Mouse (Mus musculus): Measurements from ENCODE around the gene Bhlhe41. TPM values are rescaled to one million over a fixed set of nuclear protein-coding genes. Genes with fewer than 3 reads are reported as not detected.

Bhlhe41 gene
- polyA plus RNA-seq, 1 experiment = 2.7 TPM

- Histone ChIP-seq H3K27me3 (ENCODE audit: control insufficient read depth, insufficient read depth, low read length) (no peaks in the 10 kb centered on the region), H3K4me3 (ENCODE audit: low read depth, low read length) (no peak overlapping the region), H3K27ac (ENCODE audit: insufficient read depth, low read depth, low read length) (no peak overlapping the region), H3K36me3 (ENCODE audit: control insufficient read depth, insufficient read depth, low read length) (no peaks in the 10 kb centered on the region), H3K4me1 (ENCODE audit: control insufficient read depth, insufficient read depth, insufficient read length, low read length) (no peaks in the 10 kb centered on the region)
- TF ChIP-seq POLR2A (IDR thresholded peaks at IDR 0.05; ENCODE audit: low read depth, low read length) (no peak), CTCF (IDR thresholded peaks at IDR 0.05; ENCODE audit: extremely low read depth, insufficient read length, insufficient replicate concordance, low read depth, low read length) (no peak)
- 84% methylated on average over 5 of the region's 5 CpGs for WGBS
Observed at GRCm38 (mm10) chr6:145854756-145855155, 10.6 kb downstream of the Bhlhe41 start.

GRCm38 (mm10) chr6:145853356-145854079 lies 11.8 kb downstream of the Bhlhe41 start:
- no peak for TF ChIP-seq POLR2A (IDR thresholded peaks at IDR 0.05; ENCODE audit: low read depth, low read length)
- no peak for TF ChIP-seq CTCF (IDR thresholded peaks at IDR 0.05; ENCODE audit: extremely low read depth, insufficient read length, insufficient replicate concordance, low read depth, low read length)
- no peaks in the 10 kb centered on the region for H3K4me1 ChIP-seq (ENCODE audit: control insufficient read depth, insufficient read depth, insufficient read length, low read length)
- 82% methylated on average over 10 of the region's 10 CpGs for WGBS
- H3K27ac ChIP-seq (ENCODE audit: insufficient read depth, low read depth, low read length) = no peak overlapping the region
- no peak overlapping the region for H3K4me3 ChIP-seq (ENCODE audit: low read depth, low read length)
- no peaks in the 10 kb centered on the region for H3K27me3 ChIP-seq (ENCODE audit: control insufficient read depth, insufficient read depth, low read length)
- no peaks in the 10 kb centered on the region for H3K36me3 ChIP-seq (ENCODE audit: control insufficient read depth, insufficient read depth, low read length)

- no peaks in the 10 kb centered on the region for H3K36me3 ChIP-seq (ENCODE audit: control insufficient read depth, insufficient read depth, low read length)
- WGBS = 90% methylated on average over 7 of the region's 7 CpGs
- H3K27ac ChIP-seq (ENCODE audit: insufficient read depth, low read depth, low read length) = no peak overlapping the region
- no peak for TF ChIP-seq POLR2A (IDR thresholded peaks at IDR 0.05; ENCODE audit: low read depth, low read length)
- TF ChIP-seq CTCF (IDR thresholded peaks at IDR 0.05; ENCODE audit: extremely low read depth, insufficient read length, insufficient replicate concordance, low read depth, low read length) = no peak
- H3K27me3 ChIP-seq (ENCODE audit: control insufficient read depth, insufficient read depth, low read length) = no peaks in the 10 kb centered on the region
- no peaks in the 10 kb centered on the region for H3K4me1 ChIP-seq (ENCODE audit: control insufficient read depth, insufficient read depth, insufficient read length, low read length)
- H3K4me3 ChIP-seq (ENCODE audit: low read depth, low read length) = no peak overlapping the region
Observed at GRCm38 (mm10) chr6:145852708-145853107, 12.7 kb downstream of the Bhlhe41 start.

GRCm38 (mm10) chr6:145851956-145852355 lies 13.4 kb downstream of the Bhlhe41 start:
- no peak overlapping the region for H3K4me3 ChIP-seq (ENCODE audit: low read depth, low read length)
- no peaks in the 10 kb centered on the region for H3K36me3 ChIP-seq (ENCODE audit: control insufficient read depth, insufficient read depth, low read length)
- H3K4me1 ChIP-seq (ENCODE audit: control insufficient read depth, insufficient read depth, insufficient read length, low read length) = no peaks in the 10 kb centered on the region
- TF ChIP-seq POLR2A (IDR thresholded peaks at IDR 0.05; ENCODE audit: low read depth, low read length) = no peak
- no peak for TF ChIP-seq CTCF (IDR thresholded peaks at IDR 0.05; ENCODE audit: extremely low read depth, insufficient read length, insufficient replicate concordance, low read depth, low read length)
- H3K27me3 ChIP-seq (ENCODE audit: control insufficient read depth, insufficient read depth, low read length) = no peaks in the 10 kb centered on the region
- 72% methylated on average over 11 of the region's 11 CpGs for WGBS
- no peak overlapping the region for H3K27ac ChIP-seq (ENCODE audit: insufficient read depth, low read depth, low read length)

- H3K36me3 ChIP-seq (ENCODE audit: control insufficient read depth, insufficient read depth, low read length) = no peaks in the 10 kb centered on the region
- TF ChIP-seq POLR2A (IDR thresholded peaks at IDR 0.05; ENCODE audit: low read depth, low read length) (no peak), CTCF (IDR thresholded peaks at IDR 0.05; ENCODE audit: extremely low read depth, insufficient read length, insufficient replicate concordance, low read depth, low read length) (no peak)
- H3K27me3 ChIP-seq (ENCODE audit: control insufficient read depth, insufficient read depth, low read length) = no peaks in the 10 kb centered on the region
- no peak overlapping the region for H3K4me3 ChIP-seq (ENCODE audit: low read depth, low read length)
- H3K27ac ChIP-seq (ENCODE audit: insufficient read depth, low read depth, low read length) = no peak overlapping the region
- 26% methylated on average over 2 of the region's 2 CpGs for WGBS
- no peaks in the 10 kb centered on the region for H3K4me1 ChIP-seq (ENCODE audit: control insufficient read depth, insufficient read depth, insufficient read length, low read length)
Observed at GRCm38 (mm10) chr6:145850789-145851188, 14.6 kb downstream of the Bhlhe41 start.

GRCm38 (mm10) chr6:145847661-145848060 lies 17.7 kb downstream of the Bhlhe41 start:
- Histone ChIP-seq H3K4me3 (ENCODE audit: low read depth, low read length) (no peak overlapping the region), H3K27ac (ENCODE audit: insufficient read depth, low read depth, low read length) (no peak overlapping the region), H3K27me3 (ENCODE audit: control insufficient read depth, insufficient read depth, low read length) (no peaks in the 10 kb centered on the region), H3K4me1 (ENCODE audit: control insufficient read depth, insufficient read depth, insufficient read length, low read length) (no peaks in the 10 kb centered on the region), H3K36me3 (ENCODE audit: control insufficient read depth, insufficient read depth, low read length) (no peaks in the 10 kb centered on the region)
- no peak for TF ChIP-seq POLR2A (IDR thresholded peaks at IDR 0.05; ENCODE audit: low read depth, low read length)
- TF ChIP-seq CTCF (IDR thresholded peaks at IDR 0.05; ENCODE audit: extremely low read depth, insufficient read length, insufficient replicate concordance, low read depth, low read length) = no peak
- 83% methylated on average over 8 of the region's 8 CpGs for WGBS

- TF ChIP-seq POLR2A (IDR thresholded peaks at IDR 0.05; ENCODE audit: low read depth, low read length) (no peak), CTCF (IDR thresholded peaks at IDR 0.05; ENCODE audit: extremely low read depth, insufficient read length, insufficient replicate concordance, low read depth, low read length) (no peak)
- no peak overlapping the region for H3K4me3 ChIP-seq (ENCODE audit: low read depth, low read length)
- H3K36me3 ChIP-seq (ENCODE audit: control insufficient read depth, insufficient read depth, low read length) = no peaks in the 10 kb centered on the region
- no peak overlapping the region for H3K27ac ChIP-seq (ENCODE audit: insufficient read depth, low read depth, low read length)
- WGBS = 71% methylated on average over 6 of the region's 6 CpGs
- H3K4me1 ChIP-seq (ENCODE audit: control insufficient read depth, insufficient read depth, insufficient read length, low read length) = no peaks in the 10 kb centered on the region
- no peaks in the 10 kb centered on the region for H3K27me3 ChIP-seq (ENCODE audit: control insufficient read depth, insufficient read depth, low read length)
Observed at GRCm38 (mm10) chr6:145846948-145847347, 18.4 kb downstream of the Bhlhe41 start.

All from small intestine, adult 2 months (tissue).